Mouse (Mus musculus) E14TG2a.4 (cell line): ENCODE measurements around the gene Zfp36l2.

ENCODE experiments used
- CTCF ChIP-seq: conservative IDR thresholded peaks from 2 replicates; pipeline ENCODE4 v1.5.1; 2014; ENCODE audit warnings: low read length
- NANOG ChIP-seq: IDR thresholded peaks from 2 replicates; pipeline ENCODE4 v1.6.1; 2014; ENCODE audit warnings: borderline replicate concordance, low read length, mixed read lengths

GRCm38 (mm10) chr17:84213464-84213863 lies 25.7 kb upstream of the Zfp36l2 start:
- TF ChIP-seq CTCF, result no peak
- TF ChIP-seq NANOG, result no peak
